Mouse (Mus musculus) CH12.LX (cell line): ENCODE data around the gene Rgs7. TPM values are rescaled to one million over a fixed set of nuclear protein-coding genes. Genes with fewer than 3 reads are reported as not detected.

Source experiments
- DNase-seq: peaks from one replicate; pipeline ENCODE4 v3.0.0-alpha.2; 2013; ENCODE audit errors: extremely low read depth
- H3K27ac ChIP-seq: 2 replicates; pipeline ENCODE4 v1.5.1; 2012; ENCODE audit warnings: low read depth, mild to moderate bottlenecking, control low read depth, moderate library complexity; ENCODE audit not compliant: insufficient read depth
- H3K27me3 ChIP-seq: replicated peaks from 2 replicates; pipeline ENCODE3; 2012; ENCODE audit warnings: inconsistent platforms
- H3K36me3 ChIP-seq, 2 experiments: replicated peaks in 1 of 2; 2 replicates each; pipeline versions ENCODE3 to v1.6.1; 2012; ENCODE audit warnings: inconsistent platforms in 1 of 2, low read length in 1 of 2, mild to moderate bottlenecking in 1 of 2, mixed read lengths in 1 of 2, moderate library complexity in 1 of 2; ENCODE audit not compliant: control insufficient read depth in 1 of 2, insufficient read depth in 1 of 2
- H3K4me1 ChIP-seq, 2 experiments: 2 replicates each; pipeline ENCODE4 v1.6.1; 2012; ENCODE audit warnings: inconsistent platforms in 1 of 2, moderate library complexity in 1 of 2; ENCODE audit not compliant: insufficient read depth in 2 of 2, control insufficient read depth in 1 of 2
- H3K4me2 ChIP-seq: 2 replicates; pipeline ENCODE4 v1.6.1; 2012; ENCODE audit warnings: low read depth, mild to moderate bottlenecking, control low read depth; ENCODE audit not compliant: poor library complexity, insufficient read depth, severe bottlenecking
- H3K4me3 ChIP-seq, 3 experiments: fragments of 150-350 bp in 1 of 3; sonication (generic) in 1 of 3; replicated peaks in 1 of 3; 2 replicates each; pipeline versions ENCODE3 to v1.5.1; 2011 to 2012; ENCODE audit warnings: low read depth in 2 of 3, low read length in 2 of 3, mild to moderate bottlenecking in 2 of 3, moderate library complexity in 2 of 3, control low read depth in 1 of 3, improper control_type of control experiment in 1 of 3, inconsistent platforms in 1 of 3, mixed read lengths in 1 of 3; ENCODE audit not compliant: poor library complexity in 1 of 3
- H3K79me2 ChIP-seq: replicated peaks from 2 replicates; pipeline ENCODE4 v1.6.1; 2012; ENCODE audit warnings: mild to moderate bottlenecking, moderate library complexity; ENCODE audit not compliant: control insufficient read depth, poor library complexity, insufficient read depth, severe bottlenecking; ENCODE audit errors: extremely low read depth
- H3K9ac ChIP-seq: 2 replicates; pipeline ENCODE4 v1.6.1; 2012; ENCODE audit warnings: low read depth, mild to moderate bottlenecking, control low read depth, moderate library complexity; ENCODE audit not compliant: insufficient read depth
- H3K9me3 ChIP-seq: replicated peaks from 2 replicates; pipeline ENCODE3; 2012; ENCODE audit warnings: low read length, inconsistent platforms, mixed read lengths
- BHLHE40 ChIP-seq: IDR thresholded peaks from 2 replicates; pipeline ENCODE4 v1.6.1; 2011; ENCODE audit warnings: mild to moderate bottlenecking, low read depth, low read length, improper control_type of control experiment
- CHD2 ChIP-seq: IDR thresholded peaks from 2 replicates; pipeline ENCODE4 v1.6.1; 2011; ENCODE audit warnings: low read length, improper control_type of control experiment
- CTCF ChIP-seq, 2 experiments: IDR thresholded peaks in 1 of 2; conservative IDR thresholded peaks in 1 of 2; 2 replicates each; pipeline ENCODE4 v1.5.1; 2011 to 2012; ENCODE audit warnings: low read depth in 2 of 2, low read length in 2 of 2, improper control_type of control experiment in 1 of 2, inconsistent platforms in 1 of 2, mild to moderate bottlenecking in 1 of 2, moderate library complexity in 1 of 2
- E2F4 ChIP-seq: IDR thresholded peaks from 2 replicates; pipeline ENCODE4 v1.6.1; 2011; ENCODE audit warnings: low read depth, low read length, improper control_type of control experiment; ENCODE audit not compliant: insufficient replicate concordance
- ETS1 ChIP-seq: conservative IDR thresholded peaks from 2 replicates; pipeline ENCODE4 v1.6.1; 2012; ENCODE audit warnings: low read depth, mild to moderate bottlenecking, inconsistent platforms, low read length, improper control_type of control experiment, moderate library complexity
- GABPA ChIP-seq: IDR thresholded peaks from 2 replicates; pipeline ENCODE4 v1.6.1; 2012; ENCODE audit warnings: low read depth, low read length, improper control_type of control experiment, inconsistent platforms; ENCODE audit not compliant: insufficient replicate concordance
- IRF4 ChIP-seq: IDR thresholded peaks from 2 replicates; pipeline ENCODE4 v1.6.1; 2014; ENCODE audit warnings: low read depth, mild to moderate bottlenecking, inconsistent platforms, low read length, improper control_type of control experiment
- JUN ChIP-seq: IDR thresholded peaks from 2 replicates; pipeline ENCODE4 v1.6.1; 2011; ENCODE audit warnings: low read depth, mild to moderate bottlenecking, low read length, improper control_type of control experiment, moderate library complexity; ENCODE audit not compliant: insufficient read depth
- JUND ChIP-seq: conservative IDR thresholded peaks from 2 replicates; pipeline ENCODE4 v1.6.1; 2011; ENCODE audit warnings: low read depth, low read length, improper control_type of control experiment
- MAFK ChIP-seq: IDR thresholded peaks from 2 replicates; pipeline ENCODE4 v1.6.1; 2011; ENCODE audit warnings: low read length, improper control_type of control experiment; ENCODE audit not compliant: insufficient replicate concordance
- MEF2A ChIP-seq: IDR thresholded peaks from 2 replicates; pipeline ENCODE4 v1.6.1; 2014; ENCODE audit warnings: low read depth, mild to moderate bottlenecking, inconsistent platforms, low read length, improper control_type of control experiment, borderline replicate concordance
- NELFE ChIP-seq: IDR thresholded peaks from 2 replicates; pipeline ENCODE4 v1.6.1; 2011; ENCODE audit warnings: low read depth, low read length, improper control_type of control experiment
- NRF1 ChIP-seq: IDR thresholded peaks from 2 replicates; pipeline ENCODE4 v1.6.1; 2014; ENCODE audit warnings: low read depth, mild to moderate bottlenecking, inconsistent platforms, low read length, improper control_type of control experiment, moderate library complexity
- PAX5 ChIP-seq: IDR thresholded peaks from 2 replicates; pipeline ENCODE4 v1.6.1; 2012; ENCODE audit warnings: low read length, inconsistent platforms, mixed read lengths
- SMC3 ChIP-seq: IDR thresholded peaks from 2 replicates; pipeline ENCODE4 v1.6.1; 2011; ENCODE audit warnings: low read depth, low read length, improper control_type of control experiment
- TCF12 ChIP-seq: IDR thresholded peaks from 2 replicates; pipeline ENCODE4 v1.6.1; 2014; ENCODE audit warnings: low read depth, mild to moderate bottlenecking, inconsistent platforms, low read length, improper control_type of control experiment
- UBTF ChIP-seq: IDR thresholded peaks from 2 replicates; pipeline ENCODE4 v1.6.1; 2012; ENCODE audit warnings: low read depth, mild to moderate bottlenecking, inconsistent platforms, low read length, improper control_type of control experiment, moderate library complexity
- USF2 ChIP-seq: conservative IDR thresholded peaks from 2 replicates; pipeline ENCODE4 v1.6.1; 2011; ENCODE audit warnings: low read depth, low read length, improper control_type of control experiment
- ZKSCAN1 ChIP-seq: IDR thresholded peaks from 2 replicates; pipeline ENCODE4 v1.6.1; 2012; ENCODE audit warnings: low read depth, inconsistent platforms, low read length, improper control_type of control experiment, borderline replicate concordance
- ZNF384 ChIP-seq: IDR thresholded peaks from 2 replicates; pipeline ENCODE4 v1.6.1; 2012; ENCODE audit warnings: low read depth, low read length, improper control_type of control experiment, inconsistent platforms
- dilution Hi-C: fragments of 300-500 bp; cut with MboI; formaldehyde crosslinking; loops from 2 replicates; pipeline ENCODE4 v1.14.3; 2020; ENCODE audit warnings: low sequenced_read_pairs; ENCODE audit not compliant: extremely low pct_unique_long_range_greater_than_20kb, extremely low pct_ligation_motif_present
- in situ Hi-C: fragments of 300-500 bp; cut with MboI; formaldehyde crosslinking; loops from 3 replicates; pipeline ENCODE4 v1.14.3; 2019; ENCODE audit warnings: low sequenced_read_pairs, low pct_ligation_motif_present, low pct_unique_long_range_greater_than_20kb, mixed read lengths
- polyA plus RNA-seq: library from polyadenylated mRNA; unstranded; fragments of >175 nt; gene quantifications from 2 replicates; pipeline ENCODE4 v1.2.1, GENCODE M21; 2012; ENCODE audit warnings: low read depth; ENCODE audit not compliant: insufficient read length
- total RNA-seq, 2 experiments: library from RNA; depleted of rRNA; stranded (reverse); fragments of 300-350 nt in 1 of 2; fragments of >200 nt in 1 of 2; gene quantifications; 2 replicates each; pipeline ENCODE4 v1.2.3; 2012 to 2014

Rgs7 gene
- total and polyA plus RNA-seq, 3 experiments, result 0.04 to 0.30 (median 0.09) TPM

GRCm38 (mm10) chr1:175143051-175143450, 349.2 kb downstream of the Rgs7 start:
- H3K9ac ChIP-seq, result no peak overlapping the region
- H3K9me3 ChIP-seq, result no peaks in the 10 kb centered on the region
- H3K4me1 ChIP-seq, result no peaks in the 10 kb centered on the region
- H3K27ac ChIP-seq, result no peak overlapping the region
- dilution Hi-C loops (no loop called here), in situ Hi-C loops (no loop called here)
- H3K36me3 ChIP-seq, result no peaks in the 10 kb centered on the region
- H3K4me2 ChIP-seq, result no peak overlapping the region
- H3K4me3 ChIP-seq, result no peak overlapping the region
- no peaks in the 10 kb centered on the region for H3K79me2 ChIP-seq
- TF ChIP-seq ZKSCAN1, result no peak
- no peak for TF ChIP-seq JUN
- TF ChIP-seq PAX5, result no peak
- TF ChIP-seq SMC3, result no peak
- TF ChIP-seq, all 38 proteins: peak for 0
- no peak for DNase-seq
- no peaks in the 10 kb centered on the region for H3K27me3 ChIP-seq

GRCm38 (mm10) chr1:175128525-175128924, 363.8 kb downstream of the Rgs7 start:
- Histone ChIP-seq H3K4me1 (no peaks in the 10 kb centered on the region), H3K36me3 (no peaks in the 10 kb centered on the region), H3K9ac (no peak overlapping the region), H3K9me3 (no peaks in the 10 kb centered on the region), H3K27ac (no peak overlapping the region), H3K4me2 (no peak overlapping the region), H3K79me2 (no peaks in the 10 kb centered on the region), H3K27me3 (no peaks in the 10 kb centered on the region), H3K4me3 (no peak overlapping the region)
- dilution Hi-C loops (no loop called here), in situ Hi-C loops (no loop called here)
- no peak for DNase-seq
- no peak for TF ChIP-seq ETS1
- no peak for TF ChIP-seq NRF1
- no peak for TF ChIP-seq UBTF
- no peak for TF ChIP-seq IRF4

GRCm38 (mm10) chr1:175124416-175124815, 367.9 kb downstream of the Rgs7 start:
- in situ Hi-C loops (loop anchor here (25.0 kb wide), 1 partner anchor 213 kb away; no protein-coding TSS in a partner anchor), dilution Hi-C loops (no loop called here)
- no peaks in the 10 kb centered on the region for H3K27me3 ChIP-seq

More at GRCm38 (mm10) chr1:175124416-175124815, 367.9 kb downstream of the Rgs7 start:
- Histone ChIP-seq H3K9me3 (no peaks in the 10 kb centered on the region), H3K9ac (no peak overlapping the region), H3K79me2 (no peaks in the 10 kb centered on the region), H3K36me3 (no peaks in the 10 kb centered on the region), H3K4me2 (no peak overlapping the region), H3K27ac (no peak overlapping the region), H3K4me1 (no peaks in the 10 kb centered on the region), H3K4me3 (no peak overlapping the region)
- DNase-seq, result no peak
- no peak for TF ChIP-seq USF2
- no peak for TF ChIP-seq E2F4
- no peak for TF ChIP-seq CTCF (conservative IDR thresholded peaks at IDR 0.05 in 1 of 2, IDR thresholded peaks at IDR 0.05 in 1 of 2; ENCODE audit: low read depth in 2 of 2, low read length in 2 of 2)
- TF ChIP-seq BHLHE40, result no peak
- TF ChIP-seq MAFK, result no peak
- no peak for TF ChIP-seq CHD2
- no peak for TF ChIP-seq NELFE
- TF ChIP-seq GABPA, result no peak
- no peak for TF ChIP-seq ZNF384
- TF ChIP-seq ETS1, result no peak
- TF ChIP-seq TCF12, result no peak
- TF ChIP-seq NRF1, result no peak
- TF ChIP-seq JUND, result no peak
- no peak for TF ChIP-seq MEF2A
- no peak for TF ChIP-seq IRF4
- no peak for TF ChIP-seq JUN
